Mouse (Mus musculus): ENCODE data around the gene Grifin. TPM values are rescaled to one million over a fixed set of nuclear protein-coding genes. Genes with fewer than 3 reads are reported as not detected.

Gene Grifin
- total RNA-seq, 2 experiments from 2014 or later = not detected

GRCm38 (mm10) chr5:140596426-140596825, 31.6 kb upstream of the Grifin start:
- peak; percentile 26; the same call in 1 of the 2 replicates for ATAC-seq (replicated peaks; ENCODE audit: low FRiP score, poor library complexity, severe bottlenecking)

DNA sequence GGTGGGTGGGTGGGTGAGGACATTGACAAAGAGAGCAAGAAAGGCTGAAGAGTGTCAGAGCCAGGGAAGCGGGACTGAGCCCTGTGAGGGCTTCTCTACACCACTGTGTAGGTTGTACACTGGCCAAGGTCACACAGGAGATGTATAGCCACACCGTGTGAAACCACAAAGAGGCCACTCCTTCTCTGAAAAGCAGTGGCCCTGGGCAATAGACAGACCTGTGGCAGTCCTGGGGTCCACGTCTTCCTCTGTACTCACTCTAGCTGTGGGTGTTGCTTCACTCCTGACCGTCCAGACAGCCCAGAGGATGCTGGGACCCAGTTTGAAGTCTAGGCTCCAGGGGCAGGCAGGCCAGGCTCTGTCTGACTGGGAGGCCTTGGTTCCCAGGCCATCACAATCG, 30.0 kb upstream of the Grifin start:
- ATAC-seq (replicated peaks; ENCODE audit: low FRiP score, poor library complexity, severe bottlenecking) = no peak

DNA sequence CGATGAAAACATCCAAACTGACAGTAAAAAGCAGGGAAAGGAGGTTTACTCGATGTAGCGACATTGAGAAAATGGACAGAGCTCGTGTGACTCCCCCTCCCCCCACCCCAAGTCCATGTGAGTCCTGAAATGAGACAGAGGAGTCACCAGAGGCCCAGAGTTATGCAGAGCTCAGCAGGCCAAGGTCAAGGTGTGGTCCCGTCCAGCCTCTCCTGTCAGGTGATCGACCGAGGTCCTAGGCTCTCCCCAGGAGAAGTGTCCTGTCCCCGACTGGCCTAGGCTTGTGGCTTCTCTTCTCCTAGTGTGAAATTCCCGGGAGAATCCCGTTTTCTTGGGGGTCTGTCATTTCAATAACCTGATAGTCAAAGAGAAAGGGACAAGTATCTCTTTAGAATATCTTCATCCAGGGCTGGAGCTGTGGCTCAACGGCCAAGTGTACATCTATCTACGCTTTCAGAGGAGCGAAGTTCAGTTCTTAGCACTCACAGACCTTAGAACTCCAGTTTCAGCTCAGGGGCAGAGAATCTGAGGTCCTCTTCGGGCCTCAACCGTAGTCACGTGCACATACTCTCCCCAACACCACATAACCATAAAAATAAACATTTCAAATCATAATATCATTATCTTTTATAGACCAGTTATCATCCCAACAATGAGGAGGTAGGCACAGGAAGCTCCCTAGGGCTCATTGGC, 24.4 kb upstream of the Grifin start:
- ATAC-seq (replicated peaks; ENCODE audit: low FRiP score, poor library complexity, severe bottlenecking) = no peak

- no peak for ATAC-seq (replicated peaks; ENCODE audit: low FRiP score, poor library complexity, severe bottlenecking)
Observed at GRCm38 (mm10) chr5:140583732-140584368, 19.0 kb upstream of the Grifin start.

DNA sequence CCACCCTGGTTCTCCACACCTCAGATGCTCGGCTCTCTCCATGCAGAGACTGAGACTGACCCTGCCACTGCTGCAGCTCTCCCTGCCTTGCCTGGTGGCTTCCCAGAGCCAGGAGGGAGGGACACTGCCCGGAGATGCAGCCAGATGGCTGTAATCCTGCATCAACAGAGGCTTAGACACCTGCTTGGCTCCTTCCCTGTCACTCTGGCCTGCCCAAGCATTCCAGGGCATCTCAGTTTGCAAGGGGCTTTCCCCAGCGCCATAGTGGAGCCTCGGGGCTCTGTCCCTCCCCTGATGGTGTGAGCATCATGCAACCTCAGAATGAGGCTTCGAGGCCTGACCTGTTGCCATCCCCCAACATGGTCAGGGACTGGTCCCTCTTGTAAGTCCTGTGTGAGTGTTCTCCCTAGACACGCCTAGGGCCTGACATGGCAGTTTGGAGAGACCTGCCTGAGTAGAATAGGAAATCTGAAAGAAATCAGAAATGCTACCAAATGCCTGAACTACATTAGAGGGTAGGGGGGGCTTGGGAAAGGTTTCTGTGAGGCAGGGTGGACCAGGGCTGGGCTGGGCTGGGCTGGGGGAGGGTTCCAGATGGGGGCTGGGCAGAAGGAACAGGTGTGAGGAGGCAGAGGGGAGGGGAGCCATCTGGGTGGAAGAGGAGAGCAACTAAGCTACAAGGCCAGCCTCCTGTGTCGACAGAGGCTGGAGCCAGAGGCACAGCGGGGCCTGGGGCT, 18.3 kb upstream of the Grifin start:
- no peak for ATAC-seq (replicated peaks; ENCODE audit: low FRiP score, poor library complexity, severe bottlenecking)

DNA sequence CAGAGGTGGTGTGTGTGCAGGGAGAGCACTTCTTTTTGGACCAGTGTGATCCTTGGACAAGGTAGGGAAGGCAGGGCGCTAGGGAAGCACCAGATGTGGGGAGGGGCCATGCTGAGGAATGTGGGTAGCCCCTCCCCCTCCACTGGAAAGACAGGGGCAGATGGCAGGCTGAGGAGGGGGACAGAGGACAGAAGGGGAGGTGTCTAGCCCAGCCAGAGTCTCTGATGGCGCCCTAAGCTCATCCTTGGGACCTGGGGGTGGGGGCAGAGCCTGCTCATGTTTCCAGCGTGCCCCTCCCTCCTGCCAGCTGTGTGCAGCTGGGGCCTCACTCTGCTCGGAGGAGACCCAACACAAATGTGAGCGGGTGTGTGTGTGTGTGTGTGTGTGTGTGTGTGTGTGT, 16.7 kb upstream of the Grifin start:
- no peak for ATAC-seq (replicated peaks; ENCODE audit: low FRiP score, poor library complexity, severe bottlenecking)

DNA sequence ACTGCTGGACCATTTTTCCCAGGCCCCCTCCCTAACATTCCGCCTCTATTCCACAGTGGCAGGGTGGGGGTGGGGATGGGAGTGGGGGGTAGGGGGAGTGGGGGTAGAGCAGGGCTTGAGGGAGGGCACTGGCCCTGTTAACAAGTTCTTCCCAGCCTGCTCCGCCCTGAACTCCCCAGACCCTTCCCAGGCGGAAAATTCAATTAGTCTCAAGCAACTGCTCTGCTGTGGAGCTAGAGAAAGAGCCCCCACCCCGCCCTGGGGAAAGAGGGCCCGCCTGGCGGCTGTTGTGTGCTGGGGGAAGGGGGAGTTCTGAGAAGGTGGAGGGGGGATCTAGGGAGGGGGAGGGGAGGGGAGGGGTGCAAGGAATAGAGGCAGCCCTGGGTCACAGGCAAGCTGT, 14.9 kb upstream of the Grifin start:
- ATAC-seq (replicated peaks; ENCODE audit: low FRiP score, poor library complexity, severe bottlenecking) = no peak

DNA sequence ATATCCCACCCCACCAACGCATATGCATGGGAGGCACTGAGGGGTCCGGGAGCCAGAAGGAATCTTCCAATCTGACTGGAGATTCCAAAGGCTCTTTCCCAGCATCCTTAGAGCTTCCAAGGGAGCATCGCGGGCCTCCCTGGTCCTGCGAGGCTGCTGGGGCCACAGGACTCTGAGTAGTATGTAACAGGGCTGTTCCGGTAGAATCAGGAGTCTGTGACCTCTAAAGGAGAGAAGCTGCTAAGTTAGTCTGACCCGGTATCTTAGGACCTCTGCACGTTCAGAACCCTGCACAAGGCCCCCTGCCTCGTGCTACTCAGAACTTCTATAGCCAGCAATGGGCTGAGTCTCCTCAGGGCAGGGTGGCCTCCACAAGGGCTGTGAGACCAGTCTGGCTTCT, 14.3 kb upstream of the Grifin start:
- ATAC-seq (replicated peaks; ENCODE audit: low FRiP score, poor library complexity, severe bottlenecking) = no peak

- ATAC-seq (replicated peaks; ENCODE audit: low FRiP score, poor library complexity, severe bottlenecking) = no peak
Observed at GRCm38 (mm10) chr5:140575381-140575866, 10.6 kb upstream of the Grifin start.

- ATAC-seq (replicated peaks; ENCODE audit: low FRiP score, poor library complexity, severe bottlenecking) = no peak
Observed at GRCm38 (mm10) chr5:140572611-140573010, 7.7 kb upstream of the Grifin start.

- no peak for ATAC-seq (replicated peaks; ENCODE audit: low FRiP score, poor library complexity, severe bottlenecking)
Observed at GRCm38 (mm10) chr5:140571673-140572072, 6.8 kb upstream of the Grifin start.

- ATAC-seq (replicated peaks; ENCODE audit: low FRiP score, poor library complexity, severe bottlenecking) = no peak
Observed at GRCm38 (mm10) chr5:140571201-140571600, 6.3 kb upstream of the Grifin start.

- ATAC-seq (replicated peaks; ENCODE audit: low FRiP score, poor library complexity, severe bottlenecking) = no peak
Observed at GRCm38 (mm10) chr5:140570223-140570870, 5.5 kb upstream of the Grifin start.

DNA sequence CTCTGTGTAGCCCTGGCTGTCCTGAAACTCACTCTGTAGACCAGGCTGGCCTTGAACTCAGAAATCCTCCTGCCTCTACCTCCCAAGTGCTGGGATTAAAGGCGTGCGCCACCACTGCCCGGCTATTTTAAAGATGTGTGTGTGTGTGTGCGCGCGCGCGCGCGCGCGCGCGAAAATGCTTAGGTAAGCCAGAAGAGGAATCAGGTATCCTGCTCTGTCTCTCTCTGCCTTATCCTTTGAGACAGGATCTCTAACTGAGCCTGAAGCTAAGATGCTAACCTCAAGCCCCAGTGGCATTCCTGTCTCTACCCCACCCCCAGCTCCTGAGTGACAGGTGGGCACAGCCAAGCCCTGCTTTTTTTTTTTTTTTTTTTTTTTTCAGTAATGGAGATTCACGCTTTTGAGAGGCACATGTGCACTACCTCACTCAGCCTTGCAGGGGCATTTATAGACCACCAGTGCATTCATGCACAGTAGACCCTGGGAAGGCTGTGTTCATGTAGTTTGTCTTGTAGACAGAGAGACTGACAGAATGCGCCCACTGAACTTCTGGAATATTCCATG, 4.2 kb upstream of the Grifin start:
- ATAC-seq (replicated peaks; ENCODE audit: low FRiP score, poor library complexity, severe bottlenecking) = no peak

DNA sequence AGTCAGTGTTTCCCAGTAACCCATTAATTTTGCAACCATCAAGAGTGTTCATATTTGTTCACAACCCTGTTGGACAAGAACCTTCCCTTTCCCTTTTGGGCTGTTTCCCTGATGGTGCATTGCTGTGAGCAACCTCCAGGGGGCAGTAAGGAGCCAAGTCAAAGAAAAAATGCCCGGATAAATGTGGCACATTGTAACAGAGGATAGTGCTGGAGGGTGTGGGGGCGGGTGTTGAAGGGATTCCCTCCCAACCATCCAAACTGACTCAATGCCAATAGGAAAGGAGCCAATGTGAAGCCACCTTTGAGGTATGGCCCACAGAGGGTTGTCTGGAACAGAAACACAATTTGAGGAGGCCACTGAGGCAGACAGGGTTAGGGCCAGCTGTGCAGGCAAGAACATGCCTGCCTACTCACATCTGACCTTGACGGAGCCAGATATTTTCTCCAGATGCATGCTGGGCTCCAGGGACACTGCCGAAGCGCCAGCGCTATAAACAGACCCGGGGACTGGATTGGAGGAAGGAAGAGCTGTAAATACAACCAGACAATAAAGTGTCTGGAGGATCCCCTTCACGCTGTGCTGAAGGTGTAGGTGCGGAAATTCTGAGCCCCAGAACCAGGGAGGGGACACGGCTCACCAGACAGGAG, 3.6 kb upstream of the Grifin start:
- ATAC-seq (replicated peaks; ENCODE audit: low FRiP score, poor library complexity, severe bottlenecking) = peak; percentile 55; the same call in 1 of the 2 replicates

DNA sequence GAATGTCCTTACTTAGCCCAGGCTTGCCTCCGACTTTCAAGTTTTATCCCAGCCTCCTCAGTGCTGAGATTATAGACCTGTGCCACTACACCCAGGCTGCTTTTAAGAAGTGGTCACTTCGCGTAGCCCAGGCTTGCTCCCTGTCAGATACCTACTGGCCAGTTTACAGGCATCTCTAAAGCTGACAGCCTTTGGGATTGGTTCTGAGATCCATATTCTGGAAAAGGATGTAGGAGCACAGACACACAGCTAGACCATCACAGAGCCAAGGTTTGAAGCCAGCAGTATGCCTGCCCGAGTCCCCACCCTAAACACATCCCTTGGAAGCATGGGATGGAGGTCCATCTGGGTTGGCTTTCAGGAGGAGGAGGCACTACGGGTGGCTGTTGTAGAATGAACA, 2.9 kb upstream of the Grifin start:
- no peak for ATAC-seq (replicated peaks; ENCODE audit: low FRiP score, poor library complexity, severe bottlenecking)

- peak; percentile 48 for ATAC-seq (replicated peaks; ENCODE audit: low FRiP score, poor library complexity, severe bottlenecking)
Observed at GRCm38 (mm10) chr5:140567321-140567720, 2.5 kb upstream of the Grifin start.

- no peak for ATAC-seq (replicated peaks; ENCODE audit: low FRiP score, poor library complexity, severe bottlenecking)
Observed at GRCm38 (mm10) chr5:140566271-140566670, 1.4 kb upstream of the Grifin start.

DNA sequence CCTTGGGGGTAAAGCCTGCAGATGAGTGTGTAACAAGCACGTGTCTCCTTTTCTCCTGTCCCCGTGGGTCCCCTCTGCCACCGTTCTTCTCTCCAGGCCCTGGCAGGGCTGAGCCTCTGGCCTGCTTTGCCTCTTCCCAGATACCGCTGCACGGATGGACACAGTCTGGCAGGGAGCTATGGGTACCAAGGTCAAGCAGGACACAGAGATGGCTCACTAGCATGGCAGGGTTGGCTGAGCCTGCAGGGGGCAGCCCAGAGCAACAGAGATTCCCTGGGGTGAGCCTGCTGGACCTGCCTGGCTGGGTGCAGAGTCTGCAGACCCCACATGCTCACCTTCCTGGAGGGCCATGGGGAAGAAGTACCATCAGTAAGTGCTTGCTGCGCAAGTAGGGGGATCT, 985 bp upstream of the Grifin start:
- ATAC-seq (replicated peaks; ENCODE audit: low FRiP score, poor library complexity, severe bottlenecking) = no peak

GRCm38 (mm10) chr5:140565451-140565850, 580 bp upstream of the Grifin start:
- no peak for ATAC-seq (replicated peaks; ENCODE audit: low FRiP score, poor library complexity, severe bottlenecking)

All from erythroid progenitor cell, adult 5-6 weeks (primary cell).